Mouse (Mus musculus) embryonic fibroblast, embryonic 13.5 days (primary cell): ENCODE data around the gene Masp1. TPM values are rescaled to one million over a fixed set of nuclear protein-coding genes. Genes with fewer than 3 reads are reported as not detected.

ENCODE experiments used
- H3K27ac ChIP-seq: 2 replicates; pipeline ENCODE4 v1.5.1; 2012; ENCODE audit warnings: low read length, control low read depth, inconsistent platforms; ENCODE audit not compliant: insufficient read depth
- H3K4me1 ChIP-seq: 2 replicates; pipeline ENCODE4 v1.6.1; 2011; ENCODE audit warnings: low read length; ENCODE audit not compliant: control insufficient read depth, insufficient read depth
- H3K4me3 ChIP-seq: 2 replicates; pipeline ENCODE4 v1.5.1; 2011; ENCODE audit warnings: mild to moderate bottlenecking, control low read depth, low read length; ENCODE audit not compliant: insufficient read depth
- CTCF ChIP-seq: IDR thresholded peaks from 2 replicates; pipeline ENCODE4 v1.5.1; 2011; ENCODE audit warnings: mild to moderate bottlenecking, control low read depth, low read length, moderate library complexity, borderline replicate concordance; ENCODE audit not compliant: insufficient read depth
- POLR2A ChIP-seq: IDR thresholded peaks from 2 replicates; pipeline ENCODE4 v1.6.1; 2011; ENCODE audit warnings: low read depth, mild to moderate bottlenecking, control low read depth, low read length, moderate library complexity
- polyA plus RNA-seq: library from polyadenylated mRNA; stranded (reverse); fragments of >200 nt; gene quantifications from 2 replicates; pipeline ENCODE4 v1.2.4, GENCODE M21; 2011; ENCODE audit warnings: low read depth; ENCODE audit not compliant: missing spikeins, insufficient read length

The Masp1 gene
- polyA plus RNA-seq, 1 experiment: 46.1 TPM

DNA sequence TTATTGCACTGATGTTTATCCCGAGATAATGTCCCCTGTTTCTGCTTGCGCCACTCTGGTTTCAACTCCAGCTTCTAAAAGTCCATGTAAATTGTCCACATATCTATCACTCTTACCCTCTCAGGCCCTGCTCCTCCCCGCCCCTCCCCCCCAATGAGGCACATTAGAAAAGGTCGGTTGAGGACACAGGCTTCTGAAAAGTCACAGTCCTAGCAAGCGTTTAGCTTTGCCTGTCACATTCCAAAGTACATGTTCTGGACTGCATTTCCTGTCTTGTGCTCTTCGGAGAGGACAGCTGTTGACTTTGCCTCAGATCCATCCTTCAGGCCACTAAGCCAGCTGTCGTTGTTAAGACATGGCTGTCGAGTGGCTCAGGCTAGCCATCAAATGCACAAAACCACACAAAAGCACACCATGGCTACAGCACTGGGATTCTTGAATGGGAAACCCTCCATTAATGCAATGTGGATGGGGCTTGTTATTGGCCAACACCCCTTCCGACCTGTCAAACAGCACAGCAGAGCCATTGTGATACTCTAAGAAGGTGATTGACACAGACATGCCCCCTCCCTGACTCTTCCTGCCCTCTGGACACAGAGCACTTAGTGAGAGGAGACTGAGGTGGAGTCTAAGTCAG lies 103.8 kb downstream of the Masp1 start:
- H3K4me1 ChIP-seq: no peaks in the 10 kb centered on the region
- no peak for TF ChIP-seq POLR2A
- TF ChIP-seq CTCF: no peak
- H3K4me3 ChIP-seq: no peak overlapping the region
- no peak overlapping the region for H3K27ac ChIP-seq

DNA sequence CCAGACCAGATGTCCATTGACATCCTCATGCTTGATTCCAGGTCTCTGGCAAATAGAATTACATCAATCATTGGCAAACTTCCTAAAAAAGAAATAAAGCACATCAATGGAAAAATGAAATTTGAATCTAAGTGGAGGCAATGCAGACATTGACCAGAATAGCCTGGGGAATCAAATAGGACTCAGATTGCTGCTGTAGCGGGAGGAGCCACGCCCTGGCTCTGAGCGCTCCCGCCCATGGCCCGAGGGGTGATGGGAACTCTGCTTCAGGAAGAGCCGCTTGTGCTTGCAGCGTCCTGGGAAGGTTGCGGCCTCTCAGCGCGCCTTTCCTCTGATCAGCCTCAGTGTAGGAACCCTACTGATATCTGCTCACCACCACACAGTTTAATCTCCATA lies 104.4 kb downstream of the Masp1 start:
- TF ChIP-seq POLR2A (no peak), CTCF (no peak)
- H3K4me3 ChIP-seq: no peak overlapping the region
- H3K27ac ChIP-seq: no peak overlapping the region
- no peaks in the 10 kb centered on the region for H3K4me1 ChIP-seq

- Histone ChIP-seq H3K4me3 (no peak overlapping the region), H3K27ac (no peak overlapping the region), H3K4me1 (no peaks in the 10 kb centered on the region)
- no peak for TF ChIP-seq POLR2A
- no peak for TF ChIP-seq CTCF
Measured at GRCm38 (mm10) chr16:23412930-23413329, 107.7 kb downstream of the Masp1 start.

DNA sequence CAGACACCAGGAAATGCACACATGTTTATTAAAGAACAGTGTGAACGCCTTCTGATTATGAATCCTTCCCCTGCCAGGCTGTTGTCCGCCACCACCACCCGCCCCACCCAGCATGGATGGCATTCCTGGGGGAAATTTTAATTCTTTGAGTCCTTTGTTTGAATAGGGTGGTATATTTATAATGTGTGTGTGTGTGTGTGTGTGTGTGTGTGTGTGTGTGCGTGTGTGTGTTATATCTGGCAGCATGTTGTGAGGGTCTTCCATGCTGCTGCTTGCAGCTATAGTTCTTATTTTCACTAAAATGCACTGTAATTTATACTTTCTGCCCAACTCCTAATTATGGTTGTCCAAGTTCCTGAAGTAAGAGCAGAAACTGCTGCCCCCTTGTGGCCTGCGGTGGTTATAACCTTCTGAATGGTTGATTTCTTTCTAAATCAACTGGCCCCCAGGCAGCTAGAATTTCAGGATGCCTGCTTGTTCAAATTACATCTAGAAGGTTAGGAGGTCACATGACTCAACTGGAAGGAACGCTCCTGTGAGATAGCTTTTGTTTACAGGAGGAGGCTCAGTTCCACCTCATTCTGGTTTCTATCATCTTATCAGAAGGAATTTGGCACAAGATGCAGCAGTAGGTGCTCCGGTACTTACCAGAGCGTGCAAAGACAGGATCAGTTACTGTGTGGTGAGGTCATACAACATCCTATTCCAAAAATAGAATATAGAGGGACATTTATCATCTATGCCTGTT lies 117.4 kb downstream of the Masp1 start:
- no peak for TF ChIP-seq POLR2A
- Histone ChIP-seq H3K4me3 (no peak overlapping the region), H3K4me1 (peaks cover 7% of the 10 kb centered on the region), H3K27ac (no peak overlapping the region)

DNA sequence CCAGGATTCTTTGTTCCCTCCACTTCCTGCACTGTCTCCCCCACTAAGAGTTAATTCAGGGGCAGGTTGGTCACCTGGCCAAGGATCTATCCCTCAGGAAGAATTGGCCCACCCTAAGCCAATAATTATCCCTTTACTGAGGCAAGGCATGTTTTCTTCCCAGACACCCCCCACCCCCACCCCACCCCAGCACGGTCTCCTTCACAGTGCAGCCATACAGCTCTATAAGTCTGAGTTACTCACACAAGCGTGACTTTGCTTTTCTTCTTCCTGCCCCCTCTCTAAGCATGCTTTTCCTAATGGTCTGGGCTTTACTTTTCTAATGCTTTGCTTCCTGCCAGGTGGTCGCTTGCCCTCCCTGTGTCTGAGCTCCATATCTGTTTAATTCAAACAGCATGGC lies 118.7 kb downstream of the Masp1 start:
- TF ChIP-seq CTCF: no peak
- TF ChIP-seq POLR2A: no peak
- Histone ChIP-seq H3K27ac (no peak overlapping the region), H3K4me3 (no peak overlapping the region), H3K4me1 (peaks cover 7% of the 10 kb centered on the region)

GRCm38 (mm10) chr16:23401463-23401862 lies 119.2 kb downstream of the Masp1 start:
- no peak for TF ChIP-seq POLR2A
- Histone ChIP-seq H3K27ac (no peak overlapping the region), H3K4me1 (peaks cover 7% of the 10 kb centered on the region)

More at GRCm38 (mm10) chr16:23401463-23401862, 119.2 kb downstream of the Masp1 start:
- no peak overlapping the region for H3K4me3 ChIP-seq

Other genes starting within 250 kb of the Masp1 start
- gene Rtp1, start 91.7 kb downstream of the Masp1 start, polyA plus RNA-seq: not detected in 2 replicates
- gene Rtp4, start 524 bp downstream of the Masp1 start, polyA plus RNA-seq: 13.3 and 17.4 TPM in 2 replicates